Mouse (Mus musculus): ENCODE data around the gene Npas1. TPM values are rescaled to one million over a fixed set of nuclear protein-coding genes. Genes with fewer than 3 reads are reported as not detected.

Npas1 gene
- polyA plus RNA-seq, 1 experiment from 2014 or later, result 0.98 TPM

GRCm38 (mm10) chr7:16465568-16465967, 12.0 kb downstream of the Npas1 start:
- no peak for DNase-seq (ENCODE audit: low spot score)
- H3K27me3 ChIP-seq (replicated peaks; ENCODE audit: low read depth, poor library complexity, severe bottlenecking), result peaks cover 60% of the 10 kb centered on the region
- WGBS, result 90% methylated on average over 5 of the region's 5 CpGs
- H3K27ac ChIP-seq (replicated peaks), result no peak overlapping the region
- H3K9me3 ChIP-seq, result no peaks in the 10 kb centered on the region
- H3K36me3 ChIP-seq (replicated peaks), result no peaks in the 10 kb centered on the region
- no peak overlapping the region for H3K4me3 ChIP-seq
- H3K4me1 ChIP-seq, result peaks cover 15% of the 10 kb centered on the region

GRCm38 (mm10) chr7:16465160-16465559, 12.4 kb downstream of the Npas1 start:
- H3K4me3 ChIP-seq, result no peak overlapping the region
- no peaks in the 10 kb centered on the region for H3K36me3 ChIP-seq (replicated peaks)
- H3K27ac ChIP-seq (replicated peaks), result no peak overlapping the region
- H3K4me1 ChIP-seq, result peaks cover 15% of the 10 kb centered on the region
- 15% methylated on average over 8 of the region's 8 CpGs for WGBS
- H3K27me3 ChIP-seq (replicated peaks; ENCODE audit: low read depth, poor library complexity, severe bottlenecking), result peaks cover 60% of the 10 kb centered on the region
- no peaks in the 10 kb centered on the region for H3K9me3 ChIP-seq
- DNase-seq (ENCODE audit: low spot score), result peak; percentile 75

GRCm38 (mm10) chr7:16463214-16463613, 14.3 kb downstream of the Npas1 start:
- 6% methylated on average over 14 of the region's 14 CpGs for WGBS
- peaks cover under 1% of the 10 kb centered on the region; the same call in 1 of the 2 replicates for H3K36me3 ChIP-seq (replicated peaks)
- H3K27ac ChIP-seq (replicated peaks), result no peak overlapping the region
- DNase-seq (ENCODE audit: low spot score), result peak; percentile 91
- peaks cover 41% of the 10 kb centered on the region for H3K27me3 ChIP-seq (replicated peaks; ENCODE audit: low read depth, poor library complexity, severe bottlenecking)
- peaks cover 9% of the 10 kb centered on the region for H3K9me3 ChIP-seq
- H3K4me3 ChIP-seq, result no peak overlapping the region
- H3K4me1 ChIP-seq, result peaks cover 10% of the 10 kb centered on the region

- H3K36me3 ChIP-seq (replicated peaks), result peaks cover 14% of the 10 kb centered on the region
- H3K4me1 ChIP-seq, result no peaks in the 10 kb centered on the region
- peak overlapping the region; percentile 44; the same call in 1 of the 2 replicates for H3K27ac ChIP-seq (replicated peaks)
- peaks cover 11% of the 10 kb centered on the region for H3K9me3 ChIP-seq
- DNase-seq (ENCODE audit: low spot score), result no peak
- H3K4me3 ChIP-seq, result peak overlapping the region; percentile 2; the same call in 1 of the 2 replicates
- 83% methylated on average over 6 of the region's 6 CpGs for WGBS
- peaks cover 36% of the 10 kb centered on the region for H3K27me3 ChIP-seq (replicated peaks; ENCODE audit: low read depth, poor library complexity, severe bottlenecking)
Measured at GRCm38 (mm10) chr7:16461705-16462104, 15.8 kb downstream of the Npas1 start.

- H3K36me3 ChIP-seq (replicated peaks), result peaks cover 20% of the 10 kb centered on the region
- H3K27ac ChIP-seq (replicated peaks), result 0 out of 2 replicates have a peak overlapping the region, but pooled peaks have one; percentile 30
- no peak for DNase-seq (ENCODE audit: low spot score)
- H3K4me3 ChIP-seq, result no peak overlapping the region
- WGBS, result 69% methylated on average over 6 of the region's 6 CpGs
- peaks cover 11% of the 10 kb centered on the region for H3K9me3 ChIP-seq
- H3K4me1 ChIP-seq, result no peaks in the 10 kb centered on the region
- H3K27me3 ChIP-seq (replicated peaks; ENCODE audit: low read depth, poor library complexity, severe bottlenecking), result peaks cover 36% of the 10 kb centered on the region
Measured at GRCm38 (mm10) chr7:16461151-16461550, 16.4 kb downstream of the Npas1 start.

GRCm38 (mm10) chr7:16460566-16460965, 17.0 kb downstream of the Npas1 start:
- Histone ChIP-seq H3K4me3 (no peak overlapping the region), H3K9me3 (peaks cover 11% of the 10 kb centered on the region), H3K27me3 (replicated peaks; ENCODE audit: low read depth, poor library complexity, severe bottlenecking) (peaks cover 36% of the 10 kb centered on the region), H3K4me1 (no peaks in the 10 kb centered on the region), H3K36me3 (replicated peaks) (peaks cover 26% of the 10 kb centered on the region), H3K27ac (replicated peaks) (0 out of 2 replicates have a peak overlapping the region, but pooled peaks have one; percentile 30)
- DNase-seq (ENCODE audit: low spot score), result no peak
- 68% methylated on average over 13 of the region's 13 CpGs for WGBS

- peaks cover 13% of the 10 kb centered on the region for H3K4me1 ChIP-seq
- peaks cover 11% of the 10 kb centered on the region for H3K27me3 ChIP-seq (replicated peaks; ENCODE audit: low read depth, poor library complexity, severe bottlenecking)
- no peak for DNase-seq (ENCODE audit: low spot score)
- H3K27ac ChIP-seq (replicated peaks), result no peak overlapping the region
- H3K9me3 ChIP-seq, result peaks cover 11% of the 10 kb centered on the region
- peaks cover 33% of the 10 kb centered on the region for H3K36me3 ChIP-seq (replicated peaks)
- 79% methylated on average over 5 of the region's 5 CpGs for WGBS
- no peak overlapping the region for H3K4me3 ChIP-seq
Measured at GRCm38 (mm10) chr7:16456289-16456688, 21.2 kb downstream of the Npas1 start.

GRCm38 (mm10) chr7:16455016-16455415, 22.5 kb downstream of the Npas1 start:
- no peak for DNase-seq (ENCODE audit: low spot score)
- 93% methylated on average over 14 of the region's 14 CpGs for WGBS
- no peak overlapping the region for H3K27ac ChIP-seq (replicated peaks)
- H3K36me3 ChIP-seq (replicated peaks), result peaks cover 33% of the 10 kb centered on the region
- peaks cover 13% of the 10 kb centered on the region for H3K4me1 ChIP-seq
- no peak overlapping the region for H3K4me3 ChIP-seq
- H3K27me3 ChIP-seq (replicated peaks; ENCODE audit: low read depth, poor library complexity, severe bottlenecking), result no peaks in the 10 kb centered on the region
- H3K9me3 ChIP-seq, result peaks cover 11% of the 10 kb centered on the region

GRCm38 (mm10) chr7:16453118-16453711, 24.3 kb downstream of the Npas1 start:
- peak overlapping the region; percentile 82 for H3K27ac ChIP-seq (replicated peaks)

GRCm38 (mm10) chr7:16452587-16453073, 24.9 kb downstream of the Npas1 start, which contains the start of gene Tmem160:
Gene Tmem160, plus strand, starts transcription at chr7:16452779.
- peak within 1 kb of the TSS; percentile 82 for H3K27ac ChIP-seq (replicated peaks)
- 1% methylated on average over 30 of the region's 30 CpGs for WGBS
- peak; percentile 91 for DNase-seq (ENCODE audit: low spot score)

More at GRCm38 (mm10) chr7:16453118-16453711, 24.3 kb downstream of the Npas1 start:
- H3K4me3 ChIP-seq, result peak overlapping the region; percentile 85
- 0 out of 2 replicates have a peak, but pooled peaks cover 2% of the 10 kb centered on the region for H3K9me3 ChIP-seq
- peaks cover 13% of the 10 kb centered on the region for H3K4me1 ChIP-seq
- peak; percentile 77 for DNase-seq (ENCODE audit: low spot score)
- H3K27me3 ChIP-seq (replicated peaks; ENCODE audit: low read depth, poor library complexity, severe bottlenecking), result no peaks in the 10 kb centered on the region
- H3K36me3 ChIP-seq (replicated peaks), result peaks cover 33% of the 10 kb centered on the region
- WGBS, result under 1% methylated on average over 23 of the region's 23 CpGs

GRCm38 (mm10) chr7:16451656-16452055, 25.9 kb downstream of the Npas1 start:
- DNase-seq (ENCODE audit: low spot score), result no peak
- Histone ChIP-seq H3K4me1 (peaks cover 13% of the 10 kb centered on the region), H3K27me3 (replicated peaks; ENCODE audit: low read depth, poor library complexity, severe bottlenecking) (no peaks in the 10 kb centered on the region), H3K36me3 (replicated peaks) (peaks cover 18% of the 10 kb centered on the region), H3K9me3 (no peaks in the 10 kb centered on the region), H3K27ac (replicated peaks) (no peak overlapping the region), H3K4me3 (no peak overlapping the region)
- 81% methylated on average over 6 of the region's 6 CpGs for WGBS

More at GRCm38 (mm10) chr7:16452587-16453073, 24.9 kb downstream of the Npas1 start, which contains the start of gene Tmem160:
- Histone ChIP-seq H3K9me3 (no peaks in the 10 kb centered on the region), H3K4me1 (peaks cover 13% of the 10 kb centered on the region), H3K4me3 (peak within 1 kb of the TSS; percentile 85), H3K36me3 (replicated peaks) (peaks cover 28% of the 10 kb centered on the region), H3K27me3 (replicated peaks; ENCODE audit: low read depth, poor library complexity, severe bottlenecking) (no peaks in the 10 kb centered on the region)

GRCm38 (mm10) chr7:16441241-16441640, 36.3 kb downstream of the Npas1 start:
- DNase-seq (ENCODE audit: low spot score), result no peak
- Histone ChIP-seq H3K27me3 (replicated peaks; ENCODE audit: low read depth, poor library complexity, severe bottlenecking) (no peaks in the 10 kb centered on the region), H3K27ac (replicated peaks) (no peak overlapping the region), H3K4me3 (no peak overlapping the region), H3K36me3 (replicated peaks) (peaks cover 11% of the 10 kb centered on the region), H3K9me3 (no peaks in the 10 kb centered on the region), H3K4me1 (no peaks in the 10 kb centered on the region)

- Histone ChIP-seq H3K9me3 (no peaks in the 10 kb centered on the region), H3K4me1 (no peaks in the 10 kb centered on the region), H3K4me3 (no peak overlapping the region), H3K27me3 (replicated peaks; ENCODE audit: low read depth, poor library complexity, severe bottlenecking) (no peaks in the 10 kb centered on the region), H3K36me3 (replicated peaks) (peaks cover 73% of the 10 kb centered on the region), H3K27ac (replicated peaks) (no peak overlapping the region)
- DNase-seq (ENCODE audit: low spot score), result no peak
- 88% methylated on average over 9 of the region's 9 CpGs for WGBS
Measured at GRCm38 (mm10) chr7:16435088-16435487, 42.4 kb downstream of the Npas1 start.

All from embryonic facial prominence, embryonic 10.5 days (tissue).